Mouse (Mus musculus) adrenal gland, postnatal 4 days (tissue): ENCODE data around the gene Dlgap4. TPM values are rescaled to one million over a fixed set of nuclear protein-coding genes. Genes with fewer than 3 reads are reported as not detected.

Experiments used
- DNase-seq, 2 experiments: peaks; one replicate each; pipeline ENCODE4 v3.0.0; 2021 to 2022; ENCODE audit warnings: low spot score in 2 of 2, mixed read lengths in 2 of 2
- long read RNA-seq, 2 experiments: library from polyadenylated mRNA; stranded (forward); transcript quantifications; one replicate each; pipeline ENCODE4 v2.0.0; 2021
- total RNA-seq, 2 experiments: library from RNA; stranded (reverse); gene quantifications; 2 replicates each; pipeline ENCODE4 v1.2.3; 2021

Gene Dlgap4
- total RNA-seq = 10 to 100 TPM; 52.4 to 53.9 TPM
- long read RNA-seq, experiment 1, full-length matches to known transcripts = 21 of 40 reads
- long read RNA-seq, experiment 1, partial matches to known transcripts = 6 of 40 reads
- long read RNA-seq, experiment 1, other reads (novel, unspliced or antisense) = 13 of 40 reads
- long read RNA-seq, experiment 2, full-length matches to known transcripts = 25 of 60 reads
- long read RNA-seq, experiment 2, partial matches to known transcripts = 21 of 60 reads
- long read RNA-seq, experiment 2, other reads (novel, unspliced or antisense) = 14 of 60 reads

DNA sequence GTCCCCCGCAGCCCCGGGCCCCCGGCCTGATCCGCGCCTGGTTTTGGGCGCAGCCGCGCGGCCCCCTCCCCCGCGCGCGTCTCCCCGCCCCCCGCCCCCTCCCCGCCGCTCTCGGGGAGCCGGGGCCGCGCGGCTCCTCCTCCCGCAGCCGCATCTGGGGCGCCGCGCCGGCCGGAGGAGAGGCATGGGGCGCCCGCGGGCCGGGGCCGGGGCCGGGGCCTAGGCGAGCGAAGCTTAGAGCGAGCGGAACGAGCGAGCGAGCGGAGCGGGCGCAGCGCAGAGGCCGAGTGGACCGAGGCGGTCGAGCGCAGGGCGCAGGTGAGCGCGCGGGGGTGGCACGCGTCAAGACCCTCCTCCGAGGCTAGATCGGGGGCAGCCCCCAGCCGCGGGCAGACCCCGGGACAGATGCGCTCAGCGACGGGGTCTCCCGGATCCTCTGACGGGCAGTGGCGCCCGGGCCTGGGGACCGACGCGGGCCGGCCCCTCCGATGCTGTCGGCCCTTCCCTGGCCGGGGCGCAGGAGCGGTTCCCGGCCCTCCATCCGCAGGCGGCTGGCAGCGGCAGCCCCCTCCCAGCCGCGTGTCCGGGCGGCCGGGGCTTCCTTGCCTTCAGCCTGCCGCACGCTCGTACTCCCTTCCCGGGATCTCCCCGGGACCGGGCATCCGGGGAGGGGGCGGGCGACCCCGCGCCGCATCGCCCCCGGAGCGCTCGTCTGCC, at the start of gene Dlgap4:
TSS of gene Dlgap4 (plus strand) at position 165 of the 717 bp plus-strand sequence.
- no peak for DNase-seq

GRCm38 (mm10) chr2:156566512-156566911, 47.0 kb upstream of the Dlgap4 start:
- no peak for DNase-seq

- DNase-seq = no peak
These were observed 44.9 kb upstream of the Dlgap4 start for GRCm38 (mm10) chr2:156568647-156569046.

GRCm38 (mm10) chr2:156569261-156569660, 44.2 kb upstream of the Dlgap4 start:
- DNase-seq = no peak

GRCm38 (mm10) chr2:156571521-156571920, 42.0 kb upstream of the Dlgap4 start:
- DNase-seq = no peak

DNA sequence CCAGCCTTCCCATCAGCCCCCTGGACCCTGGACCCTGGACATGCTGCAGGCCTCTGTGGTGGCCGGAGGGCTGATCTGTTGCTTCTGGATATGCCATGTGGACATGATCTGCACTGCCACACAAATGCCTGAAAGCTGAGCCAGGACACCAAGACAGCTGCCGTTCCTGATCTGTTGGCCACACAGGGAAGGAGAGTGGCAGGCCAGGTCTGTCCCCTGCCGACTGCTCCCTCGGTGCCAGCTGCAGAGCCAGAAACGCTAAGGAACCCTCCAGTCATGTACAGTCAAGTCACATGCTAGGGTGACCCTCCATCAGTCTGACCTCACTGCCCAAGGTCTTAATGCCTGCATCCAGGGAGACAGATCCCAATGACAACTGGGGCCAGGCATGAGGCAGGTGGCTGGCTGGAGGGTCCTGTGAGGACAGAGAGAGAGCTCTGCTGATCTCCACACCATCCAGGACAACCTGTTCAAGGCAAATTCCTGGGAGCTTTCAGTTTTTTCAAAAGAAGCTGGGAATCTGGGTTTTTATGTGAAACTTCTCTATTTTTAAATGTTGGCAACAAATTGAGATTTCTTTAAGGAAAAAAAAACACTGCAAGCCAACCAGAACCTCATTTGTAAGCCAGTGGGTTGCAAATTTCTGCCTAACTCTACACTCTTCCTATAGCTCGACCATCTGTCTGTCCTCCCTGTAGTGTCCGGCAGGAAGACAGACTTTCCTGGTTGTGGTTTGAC, 36.5 kb upstream of the Dlgap4 start:
- DNase-seq = no peak

GRCm38 (mm10) chr2:156580507-156580906, 33.0 kb upstream of the Dlgap4 start:
- no peak for DNase-seq

DNA sequence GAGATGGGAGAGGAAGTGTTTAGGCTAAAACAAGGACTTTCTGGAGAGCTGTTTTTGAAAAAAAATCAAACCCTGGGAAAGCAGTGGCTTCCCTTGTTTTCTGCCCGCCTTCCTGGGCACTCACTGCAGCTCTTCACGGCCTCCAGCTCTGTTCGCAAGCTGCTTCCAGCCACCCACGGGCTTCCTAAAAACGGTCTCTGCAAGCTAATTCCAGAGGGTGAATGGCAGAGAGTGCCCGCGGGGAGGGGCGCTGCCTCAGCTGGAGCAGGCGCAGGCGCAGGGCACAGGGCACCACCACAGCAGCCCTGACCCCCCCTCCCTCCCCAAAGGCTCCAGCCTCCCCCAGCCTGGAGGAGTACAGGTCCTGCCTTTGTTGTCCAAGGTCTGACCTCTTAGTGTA, 32.3 kb upstream of the Dlgap4 start:
- DNase-seq = no peak

DNA sequence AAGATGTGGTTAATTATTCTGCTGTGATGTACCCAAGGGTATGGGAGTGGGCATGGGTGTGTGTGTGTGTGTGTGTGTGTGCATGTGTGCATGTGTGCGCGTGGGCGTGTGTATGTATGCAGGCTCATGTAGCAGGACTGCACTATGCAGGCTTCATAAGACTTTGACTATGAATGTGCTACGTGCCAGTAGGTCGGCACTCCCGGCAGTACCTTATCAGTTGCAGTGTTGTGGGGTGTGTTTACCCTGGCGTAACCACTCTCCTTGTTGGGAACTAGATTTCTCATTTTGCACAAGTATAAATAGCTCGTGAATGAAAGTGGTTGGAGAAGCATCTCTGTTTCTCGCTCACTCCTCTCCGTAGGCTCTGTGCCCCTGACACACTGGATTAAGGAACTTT, 30.6 kb upstream of the Dlgap4 start:
- no peak for DNase-seq

- DNase-seq = no peak
These were observed 29.2 kb upstream of the Dlgap4 start for GRCm38 (mm10) chr2:156584154-156584796.

GRCm38 (mm10) chr2:156584797-156585471, 28.6 kb upstream of the Dlgap4 start:
- DNase-seq = no peak

GRCm38 (mm10) chr2:156589481-156589880, 24.0 kb upstream of the Dlgap4 start:
- no peak for DNase-seq

GRCm38 (mm10) chr2:156594987-156595490, 18.5 kb upstream of the Dlgap4 start:
- no peak for DNase-seq

DNA sequence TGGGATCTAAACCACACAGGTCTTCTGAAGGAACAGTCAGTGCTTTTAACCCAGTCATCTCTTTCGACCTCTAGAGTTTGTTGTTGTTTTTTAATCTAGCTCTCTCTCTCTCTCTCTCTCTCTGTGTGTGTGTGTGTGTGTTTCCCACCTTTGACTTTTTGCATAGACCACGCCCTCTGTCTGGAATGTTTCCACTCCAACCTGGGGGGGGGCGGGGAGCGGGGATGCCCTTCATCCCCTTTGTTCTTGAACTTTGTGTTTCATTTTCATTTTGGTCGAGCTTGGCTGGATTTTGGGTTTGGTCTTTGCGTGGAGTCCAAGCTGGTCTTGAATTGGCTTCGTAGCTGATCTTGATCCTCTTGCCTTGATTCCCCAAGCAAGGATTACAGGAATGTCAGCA, 10.9 kb upstream of the Dlgap4 start:
- DNase-seq = no peak

GRCm38 (mm10) chr2:156603671-156604070, 9.8 kb upstream of the Dlgap4 start:
- no peak for DNase-seq

GRCm38 (mm10) chr2:156605144-156605543, 8.4 kb upstream of the Dlgap4 start:
- no peak for DNase-seq

GRCm38 (mm10) chr2:156605971-156606370, 7.5 kb upstream of the Dlgap4 start:
- DNase-seq = no peak

GRCm38 (mm10) chr2:156613081-156613540, 394 bp upstream of the Dlgap4 start:
- no peak for DNase-seq

DNA sequence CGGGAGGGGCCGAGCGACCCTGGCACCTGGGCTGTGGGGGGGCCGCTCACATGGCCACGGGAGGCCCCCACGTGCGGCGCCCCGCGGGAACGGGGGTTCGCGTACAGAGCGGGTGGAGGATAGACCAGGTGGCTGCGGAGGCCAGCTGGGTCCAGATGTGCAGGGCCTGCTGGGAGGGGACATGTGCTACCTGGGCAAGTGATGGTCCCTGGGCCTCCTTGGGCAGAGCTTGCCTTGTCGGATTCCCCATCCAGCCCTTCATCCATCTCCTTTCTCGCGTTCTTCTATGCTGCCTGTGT, 702 bp downstream of the Dlgap4 start:
- DNase-seq = no peak

- no peak for DNase-seq
These were observed 1.5 kb downstream of the Dlgap4 start for GRCm38 (mm10) chr2:156614661-156615654.
